Mouse (Mus musculus): ENCODE results near the gene Zfp692. TPM values are rescaled to one million over a fixed set of nuclear protein-coding genes. Genes with fewer than 3 reads are reported as not detected.
"Not testable (repeated sequence)": the region's sequence is repeated elsewhere in the genome, so short reads cannot be mapped to it uniquely, and the experiment has no call there.

Gene Zfp692
- total RNA-seq, 2 experiments from 2014 or later = 2.7 to 3.4 TPM

GRCm38 (mm10) chr11:58351179-58351578, 44.3 kb downstream of the Zfp692 start:
- intact Hi-C loops (cut with DNase I; ENCODE audit: low total_unique reads) = no loop called here
- no peak for DNase-seq

GRCm38 (mm10) chr11:58352681-58353548, 46.0 kb downstream of the Zfp692 start:
- intact Hi-C loops (cut with DNase I; ENCODE audit: low total_unique reads) = no loop called here
- no peak for DNase-seq

GRCm38 (mm10) chr11:58353709-58354108, 46.8 kb downstream of the Zfp692 start:
- intact Hi-C loops (cut with DNase I; ENCODE audit: low total_unique reads) = no loop called here
- no peak for DNase-seq

GRCm38 (mm10) chr11:58354476-58354875, 47.6 kb downstream of the Zfp692 start:
- intact Hi-C loops (cut with DNase I; ENCODE audit: low total_unique reads) = no loop called here
- no peak for DNase-seq

- intact Hi-C loops (cut with DNase I; ENCODE audit: low total_unique reads) = no loop called here
Measured at GRCm38 (mm10) chr11:58354927-58355326, 48.1 kb downstream of the Zfp692 start.

GRCm38 (mm10) chr11:58357042-58357441, 50.2 kb downstream of the Zfp692 start:
- intact Hi-C loops (cut with DNase I; ENCODE audit: low total_unique reads) = no loop called here
- DNase-seq = no peak

More at GRCm38 (mm10) chr11:58354927-58355326, 48.1 kb downstream of the Zfp692 start:
- DNase-seq = no peak

GRCm38 (mm10) chr11:58357844-58358534, 51.1 kb downstream of the Zfp692 start:
- no peak for DNase-seq
- intact Hi-C loops (cut with DNase I; ENCODE audit: low total_unique reads) = no loop called here

GRCm38 (mm10) chr11:58362562-58362961, 55.7 kb downstream of the Zfp692 start:
- DNase-seq; intact Hi-C loops (cut with DNase I; ENCODE audit: low total_unique reads): not testable (repeated sequence)

Other genes with a start within 250 kb of the Zfp692 start
- gene Gm12248, start 213.9 kb upstream of the Zfp692 start, total RNA-seq (2021) = not detected
- 10 to 100 TPM; 31.3 to 32.1 TPM for gene Cnot8, start 202.9 kb upstream of the Zfp692 start, total RNA-seq (2021)
- 10 to 100 TPM in 1 of 2 experiments, 1 to 10 TPM in 1; 9.5 to 10.8 TPM for gene Gemin5, start 138.5 kb upstream of the Zfp692 start, total RNA-seq (2021)
- 10 to 100 TPM; 39.7 to 43.8 TPM for gene Mrpl22, start 135.4 kb upstream of the Zfp692 start, total RNA-seq (2021)
- 1 to 10 TPM; 3.5 to 3.7 TPM for gene Igtp, start 107.5 kb upstream of the Zfp692 start, total RNA-seq (2021)
- 1 to 10 TPM; 4.8 to 5.5 TPM for gene Irgm2, start 107.5 kb upstream of the Zfp692 start, total RNA-seq (2021)
- gene 4930438A08Rik, start 32.3 kb upstream of the Zfp692 start, total RNA-seq (2021) = not detected
- 10 to 100 TPM; 43.0 to 45.1 TPM for gene Zfp672, start 23.3 kb downstream of the Zfp692 start, total RNA-seq (2021)
- 10 to 100 TPM; 22.9 to 26.2 TPM for gene Sh3bp5l, start 23.7 kb downstream of the Zfp692 start, total RNA-seq (2021)
- gene Lypd8, start 72.0 kb downstream of the Zfp692 start, total RNA-seq (2021) = not detected
- gene 1810065E05Rik, start 114.0 kb downstream of the Zfp692 start, total RNA-seq (2021) = not detected
- not detected for gene Gm12253, start 125.5 kb downstream of the Zfp692 start, total RNA-seq (2021)
- gene Lypd9, start 145.9 kb downstream of the Zfp692 start, total RNA-seq (2021) = not detected
- gene Olfr30, start 155.2 kb downstream of the Zfp692 start, total RNA-seq (2021) = not detected
- gene Olfr332, start 185.5 kb downstream of the Zfp692 start, total RNA-seq (2021) = not detected
- gene Olfr331, start 195.5 kb downstream of the Zfp692 start, total RNA-seq (2021) = not detected
- gene Olfr330, start 227.8 kb downstream of the Zfp692 start, total RNA-seq (2021) = not detected
- not detected for gene Olfr329-ps, start 239.4 kb downstream of the Zfp692 start, total RNA-seq (2021)
- gene Olfr328, start 248.6 kb downstream of the Zfp692 start, total RNA-seq (2021) = under 1 TPM in 1 of 2 experiments, not detected in 1; 0.07 TPM